Mouse (Mus musculus) 416B (cell line): ENCODE data around the gene Eif4enif1.
"Not testable (repeated sequence)": the region's sequence is repeated elsewhere in the genome, so short reads cannot be mapped to it uniquely, and the experiment has no call there.

Experiments used
- DNase-seq: peaks from one replicate; pipeline ENCODE4 v3.0.0; 2011; ENCODE audit warnings: low read depth

The Eif4enif1 gene

DNA sequence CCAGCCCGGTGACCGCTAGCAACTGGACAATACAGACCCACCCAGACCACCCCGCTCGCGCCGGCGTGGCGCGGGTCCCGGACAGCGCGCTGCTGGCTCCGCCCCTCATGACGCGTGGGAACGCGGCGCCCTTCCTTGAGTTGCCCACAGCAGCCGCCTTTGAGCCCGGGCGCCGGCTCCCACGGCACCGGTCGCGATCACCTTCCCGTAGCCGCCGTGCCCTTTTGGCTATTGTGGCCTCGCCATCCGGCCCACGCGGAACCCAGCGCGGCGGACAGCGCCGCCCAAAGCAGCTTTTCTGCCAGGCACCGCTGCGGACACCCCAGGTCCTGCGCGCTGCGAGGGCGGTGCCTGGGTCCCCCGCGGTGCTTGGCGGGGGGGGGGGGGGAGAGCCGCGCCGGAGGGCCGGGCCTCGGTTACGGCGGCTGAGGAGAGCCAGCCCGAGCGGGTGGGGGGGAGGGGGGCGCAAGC is at the start of gene Eif4enif1:
TSS of gene Eif4enif1 (plus strand) at position 162 of the 471 bp plus-strand sequence.
- DNase-seq, result peak; percentile 94

DNA sequence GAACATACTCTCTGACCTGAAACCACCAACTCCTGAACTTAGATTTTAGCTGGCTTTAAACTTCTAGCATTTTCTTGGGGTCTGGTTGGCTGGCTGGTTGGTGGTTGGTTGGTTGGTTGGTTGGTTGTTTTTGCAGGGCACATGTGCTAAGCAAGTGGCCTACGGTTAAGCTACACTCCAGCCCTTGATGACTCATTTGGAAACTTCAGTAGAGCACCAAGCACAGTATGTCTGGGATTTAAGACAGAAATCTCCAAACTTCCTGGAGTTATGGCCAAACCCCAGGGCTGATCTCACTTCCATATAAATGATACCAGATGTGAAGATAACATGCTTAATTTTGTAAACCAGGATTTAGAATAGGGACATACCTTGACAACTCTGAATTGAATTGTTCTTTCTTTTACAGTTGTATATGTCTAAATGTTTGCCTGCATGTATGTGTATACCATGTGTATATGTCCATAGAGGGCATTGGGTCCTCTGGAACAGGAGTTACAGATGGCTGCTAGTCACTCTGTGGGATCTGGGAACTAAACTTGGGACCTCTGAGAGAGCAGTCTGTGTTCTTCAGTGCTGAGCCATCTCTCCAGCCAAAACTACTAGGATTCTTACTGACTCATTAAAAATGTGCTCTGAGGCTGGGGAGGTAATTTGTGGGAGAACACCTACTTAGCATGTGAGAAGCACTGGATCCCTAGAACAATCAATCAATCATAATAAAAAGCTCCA is 48.4 kb upstream of the Eif4enif1 start:
- DNase-seq, result peak; percentile 36

DNA sequence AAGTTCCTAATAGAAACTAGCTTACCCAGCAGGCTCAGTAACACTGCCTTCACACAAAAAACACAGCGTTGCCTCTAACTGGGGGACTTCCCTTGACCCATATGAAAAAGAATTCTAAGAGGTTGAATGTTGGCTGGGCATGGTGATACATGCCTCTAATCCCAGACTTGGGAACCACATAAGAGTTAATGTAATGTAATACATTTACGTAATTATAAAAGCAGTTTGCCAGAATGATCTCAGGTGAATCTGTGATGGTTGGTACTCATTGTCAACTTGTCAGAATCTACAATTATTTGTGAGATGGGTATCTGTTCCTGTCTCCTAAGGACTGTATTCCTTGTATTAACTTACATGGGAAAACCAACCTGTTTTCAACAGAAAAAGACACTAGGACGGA is 45.2 kb upstream of the Eif4enif1 start:
- DNase-seq, result not testable (repeated sequence)

DNA sequence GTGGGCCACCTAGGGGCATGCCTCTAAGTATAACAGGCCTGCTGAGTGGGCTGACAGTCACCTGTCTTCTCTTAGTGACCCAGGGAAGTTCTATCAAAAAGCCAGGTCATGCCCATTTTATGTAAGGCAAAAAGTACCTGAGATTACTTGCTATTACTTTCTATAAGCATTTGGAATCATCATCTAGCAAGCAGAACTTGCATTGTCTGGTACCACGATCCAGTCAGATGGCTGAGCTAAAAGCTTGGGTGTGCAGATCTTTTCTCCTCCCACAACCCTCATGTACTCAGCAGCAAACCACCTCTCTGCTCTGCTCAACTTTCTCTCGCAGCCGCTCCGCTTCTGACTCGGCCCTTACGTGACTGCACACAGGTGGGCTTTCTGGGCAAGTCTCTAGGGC is 44.2 kb upstream of the Eif4enif1 start:
- peak; percentile 34 for DNase-seq

DNA sequence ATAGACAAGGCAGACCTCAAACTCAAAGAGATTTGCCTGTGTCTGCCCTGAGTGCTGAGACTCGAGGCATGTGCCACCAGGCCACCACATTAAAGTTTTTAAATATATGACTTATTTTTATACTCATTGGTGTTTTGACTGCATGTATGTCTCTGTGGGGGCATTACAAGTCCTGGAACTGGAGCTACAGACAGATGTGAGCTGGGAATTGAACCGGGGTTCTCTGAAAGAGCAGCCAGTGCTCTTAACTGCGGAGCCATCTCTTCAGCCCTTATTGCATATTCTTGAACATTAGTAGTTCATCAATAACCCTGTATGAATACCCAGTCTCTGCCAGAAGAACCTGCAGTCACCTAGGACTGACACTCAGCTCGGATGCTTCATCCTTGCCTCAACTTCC is 43.4 kb upstream of the Eif4enif1 start:
- not testable (repeated sequence) for DNase-seq

DNA sequence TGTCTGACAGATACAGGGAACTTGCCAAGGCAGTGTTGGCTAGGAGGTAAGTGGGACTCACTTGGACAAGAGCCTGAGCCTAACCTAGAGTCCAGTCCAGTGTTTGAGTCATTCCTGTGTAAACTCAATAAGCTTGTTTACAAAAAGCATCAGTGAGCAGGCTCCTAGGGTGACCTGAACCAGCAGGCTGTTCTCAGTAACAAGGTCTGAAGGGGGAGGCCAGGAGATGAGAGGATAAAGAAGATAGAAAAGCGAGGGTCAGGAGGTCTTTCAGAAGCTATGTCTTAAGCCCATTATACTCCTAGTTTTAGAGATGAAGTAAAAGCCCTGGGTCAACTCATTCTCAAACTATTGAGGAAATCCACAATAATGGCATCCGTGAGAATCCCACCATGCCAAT is 40.8 kb upstream of the Eif4enif1 start:
- not testable (repeated sequence) for DNase-seq

DNA sequence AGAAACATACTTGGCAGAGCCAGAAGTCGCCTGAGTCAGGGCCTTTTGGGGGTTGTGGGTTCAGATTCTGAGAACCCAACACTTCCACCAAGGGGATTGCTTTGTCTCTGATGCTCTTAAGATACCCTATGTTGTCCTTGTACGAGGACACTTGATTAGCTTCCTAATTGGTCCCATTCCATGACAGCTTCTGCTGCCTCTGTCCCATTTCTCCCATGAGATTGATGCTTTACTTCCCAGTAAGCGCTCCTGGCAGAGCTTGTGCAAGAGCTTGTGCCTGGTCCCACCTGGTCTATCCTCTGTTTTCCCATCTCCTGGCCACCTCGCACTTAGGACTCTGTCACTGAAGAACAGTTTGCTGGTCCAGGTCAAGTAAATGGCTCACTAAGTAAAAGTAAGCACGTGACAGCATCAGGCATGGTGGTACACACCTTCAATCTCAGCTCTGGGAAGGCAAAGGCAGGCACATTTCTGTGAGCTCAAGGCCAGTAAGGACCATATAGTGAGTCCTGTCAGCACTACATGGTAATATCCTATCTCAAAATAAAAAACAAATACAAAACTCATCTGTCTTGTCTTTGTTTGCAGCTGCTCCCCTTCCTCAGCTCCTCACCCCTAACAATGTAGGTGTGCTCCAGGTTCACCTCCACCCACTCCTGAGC is 39.8 kb upstream of the Eif4enif1 start:
- DNase-seq, result not testable (repeated sequence)

DNA sequence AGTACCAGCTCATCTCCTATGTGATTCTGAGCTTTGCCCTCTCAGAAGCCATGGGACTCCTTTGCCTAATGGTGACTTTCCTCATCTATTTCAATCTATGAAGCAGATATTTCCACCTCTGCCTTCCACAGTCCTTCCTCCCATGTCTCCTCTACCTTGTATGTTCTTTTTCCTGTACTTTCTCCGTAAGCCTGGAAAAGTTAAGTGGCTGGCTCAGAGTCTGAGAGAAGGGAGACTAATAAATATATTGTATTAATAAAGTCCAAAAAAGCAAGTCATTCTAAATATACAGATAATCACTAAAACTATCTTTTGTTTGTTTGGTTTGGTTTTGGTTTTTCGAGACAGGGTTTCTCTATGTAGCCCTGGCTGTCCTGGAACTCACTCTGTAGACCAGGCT is 39.1 kb upstream of the Eif4enif1 start:
- not testable (repeated sequence) for DNase-seq

DNA sequence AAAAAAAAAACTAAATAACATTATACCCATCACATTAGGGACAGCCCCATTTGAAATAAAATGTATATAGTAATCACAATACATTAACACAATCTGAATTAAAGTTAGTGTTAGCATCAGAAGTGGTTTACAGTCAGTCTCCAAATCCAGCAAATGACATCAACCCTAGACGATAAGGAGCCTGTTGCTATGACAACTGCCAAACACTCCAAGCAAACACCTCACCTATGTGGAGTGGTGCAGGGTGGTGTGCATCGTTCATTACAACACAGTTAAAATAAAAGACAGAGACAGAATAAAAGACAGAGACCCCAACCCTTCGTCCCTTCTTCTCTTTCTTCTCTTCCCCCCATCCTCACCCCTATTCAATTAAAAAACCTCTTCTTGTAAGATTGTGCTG is 38.5 kb upstream of the Eif4enif1 start:
- not testable (repeated sequence) for DNase-seq

DNA sequence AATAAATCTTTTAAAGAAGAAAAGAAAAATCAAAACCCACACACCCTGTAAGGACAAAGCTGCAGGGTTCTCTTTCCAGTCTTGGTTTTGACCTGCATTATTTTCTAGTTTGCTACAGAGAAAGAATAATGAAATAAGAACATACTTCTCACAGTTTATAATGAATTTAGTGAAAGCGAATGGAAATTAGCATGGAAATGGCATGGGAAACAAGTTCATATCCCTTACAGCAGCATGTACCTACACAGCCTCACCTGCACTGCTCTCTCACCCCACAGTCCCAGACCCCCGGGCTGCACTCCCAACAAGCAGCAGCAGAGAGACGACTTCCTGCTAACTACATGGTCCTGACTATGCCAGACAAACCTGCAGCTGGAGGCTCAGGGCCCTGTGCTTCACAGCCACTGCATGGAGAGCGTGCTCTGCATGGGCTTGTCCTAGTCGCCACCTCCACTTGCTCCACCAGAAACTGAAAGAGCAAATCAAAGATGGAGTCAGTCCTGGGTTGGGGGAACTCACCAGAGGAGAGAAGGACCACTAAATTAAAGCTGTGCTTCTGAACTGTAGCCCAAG is 36.9 kb upstream of the Eif4enif1 start:
- peak; percentile 34 for DNase-seq

DNA sequence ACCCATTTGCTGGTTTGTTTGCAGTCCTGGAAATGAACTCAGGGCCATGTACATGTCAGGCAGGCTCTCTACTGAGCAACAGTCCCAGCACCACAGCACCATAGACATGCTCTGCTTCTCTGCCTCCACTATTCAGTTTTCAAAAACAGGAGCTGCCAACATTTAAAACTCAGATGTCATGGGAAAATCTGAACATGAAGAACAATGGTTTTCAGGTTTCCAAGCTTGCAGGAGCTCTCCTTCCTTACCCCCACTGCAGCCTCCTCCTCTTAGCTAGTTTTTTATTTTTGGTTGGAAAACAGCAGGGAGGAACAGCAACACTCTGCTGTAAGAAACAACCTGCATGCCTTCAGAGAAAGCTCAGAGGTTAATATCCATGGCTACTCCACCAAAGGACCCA is 35.9 kb upstream of the Eif4enif1 start:
- not testable (repeated sequence) for DNase-seq

DNA sequence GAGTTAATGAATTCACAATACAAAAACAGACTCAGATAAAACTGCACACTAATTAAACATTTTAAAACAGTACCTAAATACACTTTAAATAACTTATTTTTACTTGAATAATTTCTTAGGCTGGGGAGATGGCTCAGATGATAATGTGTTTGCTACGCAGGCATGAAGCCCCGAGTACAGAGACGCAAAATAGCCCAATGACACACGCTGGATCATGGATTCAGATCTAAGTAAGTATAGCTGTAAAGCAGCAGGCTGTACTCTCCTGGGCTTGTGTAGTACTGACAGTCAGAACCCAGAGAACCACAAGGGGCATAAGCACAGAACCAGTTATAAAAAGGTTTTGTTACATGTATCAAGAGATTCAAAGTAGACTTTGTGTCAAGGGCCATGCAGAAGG is 35.1 kb upstream of the Eif4enif1 start:
- DNase-seq, result not testable (repeated sequence)

DNA sequence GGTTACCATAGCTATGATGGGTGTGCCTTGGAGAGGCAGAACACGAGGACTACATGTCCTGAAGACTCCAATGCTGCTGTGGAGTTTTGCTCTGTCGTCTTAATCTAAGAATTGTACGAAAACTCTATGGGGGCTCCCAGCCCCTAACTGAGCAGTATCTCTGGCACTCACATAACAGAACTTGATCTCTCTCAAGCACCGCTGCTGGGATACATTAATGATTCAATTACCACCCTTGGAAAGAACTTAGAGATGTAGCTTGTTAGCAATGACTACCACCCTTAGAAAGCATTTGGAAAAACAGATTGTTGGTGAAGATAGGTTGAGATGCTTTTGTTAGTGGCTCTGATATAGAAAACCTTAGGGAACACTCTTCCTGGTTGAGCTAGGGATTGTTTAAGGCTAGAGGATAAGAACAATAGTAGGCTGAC is 34.6 kb upstream of the Eif4enif1 start:
- peak; percentile 26 for DNase-seq

DNA sequence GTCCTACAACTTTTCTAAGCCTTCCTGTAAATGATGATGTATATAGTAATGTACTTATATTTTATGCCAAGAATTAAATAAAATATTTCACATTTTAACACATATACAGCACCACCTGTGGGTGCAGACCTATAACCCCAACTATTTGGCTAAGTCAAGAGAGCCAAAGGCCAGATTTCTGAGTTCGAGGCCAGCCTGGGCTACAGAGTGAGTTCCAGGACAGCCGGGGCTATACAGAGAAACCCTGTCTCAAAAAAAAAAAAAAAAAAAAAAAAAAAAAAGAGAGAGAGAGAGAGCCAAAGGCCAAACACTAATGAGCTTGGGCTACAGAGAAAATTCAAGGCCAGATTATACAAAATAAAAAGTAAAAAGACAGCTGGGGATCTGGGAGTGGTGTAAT is 33.1 kb upstream of the Eif4enif1 start:
- DNase-seq, result not testable (repeated sequence)

DNA sequence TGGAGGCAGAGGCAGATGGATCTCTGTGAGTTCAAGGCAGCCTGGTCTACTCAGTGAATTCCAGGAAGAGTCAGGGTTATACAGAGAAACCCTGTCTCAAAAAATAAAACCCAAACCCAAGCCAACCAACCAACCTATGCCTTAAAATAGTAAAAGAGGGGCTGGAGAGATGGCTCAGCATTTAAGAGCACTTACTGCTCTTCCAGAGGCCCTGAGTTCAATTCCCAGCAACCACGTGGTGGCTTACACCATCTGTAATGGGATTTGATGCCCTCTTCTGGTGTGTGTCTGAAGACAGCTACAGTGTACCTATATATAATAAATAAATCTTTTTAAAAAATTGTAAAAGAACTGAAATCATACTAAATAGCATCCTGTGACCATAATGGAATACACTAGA is 30.3 kb upstream of the Eif4enif1 start:
- DNase-seq, result not testable (repeated sequence)

DNA sequence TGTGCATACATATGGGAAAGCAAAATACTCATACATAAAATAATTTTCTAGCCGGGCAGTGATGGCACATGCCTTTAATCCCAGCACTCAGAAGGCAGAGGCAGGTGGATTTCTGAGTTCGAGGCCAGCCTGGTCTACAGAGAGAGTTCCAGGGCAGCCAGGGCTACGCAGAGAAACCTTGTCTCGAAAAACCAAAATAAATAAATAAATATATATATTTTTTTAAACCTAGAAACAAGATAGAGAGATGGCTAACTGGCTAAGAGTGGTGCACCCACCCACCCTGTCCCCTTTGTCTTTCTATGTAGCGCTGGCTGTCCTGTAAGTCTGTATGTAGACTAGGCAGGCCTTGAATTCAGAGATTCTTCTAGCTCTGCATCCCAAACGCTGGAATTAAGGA is 29.7 kb upstream of the Eif4enif1 start:
- not testable (repeated sequence) for DNase-seq

DNA sequence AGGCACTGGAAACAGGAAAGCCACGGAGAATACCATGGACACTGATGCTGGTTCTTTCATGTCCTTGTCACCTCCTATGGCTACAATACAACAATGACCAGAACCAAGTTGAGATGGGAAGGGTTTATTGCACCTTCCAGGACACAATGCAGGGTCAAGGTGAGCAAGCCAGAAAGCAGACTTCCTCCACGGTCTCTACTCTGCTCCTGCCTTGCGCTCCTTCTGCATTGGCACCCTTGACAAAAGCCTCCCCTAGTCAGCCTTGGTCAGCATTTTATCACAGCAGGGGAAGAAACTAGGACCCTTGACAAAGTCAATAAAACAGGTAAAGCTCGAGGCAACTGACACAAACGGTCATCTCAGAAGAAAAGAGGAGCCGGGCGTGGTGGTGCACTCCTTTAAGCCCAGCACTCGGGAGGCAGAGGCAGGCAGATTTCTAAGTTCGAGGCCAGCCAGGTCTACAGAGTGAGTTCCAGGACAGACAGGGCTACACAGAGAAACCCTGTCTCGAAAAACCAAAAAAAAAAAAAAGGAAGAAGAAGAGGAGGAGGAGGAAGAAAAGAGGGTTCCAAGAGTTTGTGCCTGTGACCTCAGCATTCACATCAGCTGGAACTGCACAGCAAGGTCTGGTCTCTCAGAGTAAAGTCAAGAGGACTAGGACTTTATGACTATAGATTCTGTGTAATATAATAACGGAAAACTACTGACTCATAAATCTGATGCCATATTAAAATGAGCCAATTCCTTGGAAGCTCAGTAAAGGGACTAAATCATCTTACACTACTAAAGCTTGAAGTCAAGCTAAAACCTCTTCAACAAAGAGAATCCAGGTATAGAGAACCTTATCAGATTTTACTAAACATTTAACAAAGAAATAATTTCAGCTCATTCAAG is 28.5 kb upstream of the Eif4enif1 start:
- DNase-seq, result peak; percentile 24

DNA sequence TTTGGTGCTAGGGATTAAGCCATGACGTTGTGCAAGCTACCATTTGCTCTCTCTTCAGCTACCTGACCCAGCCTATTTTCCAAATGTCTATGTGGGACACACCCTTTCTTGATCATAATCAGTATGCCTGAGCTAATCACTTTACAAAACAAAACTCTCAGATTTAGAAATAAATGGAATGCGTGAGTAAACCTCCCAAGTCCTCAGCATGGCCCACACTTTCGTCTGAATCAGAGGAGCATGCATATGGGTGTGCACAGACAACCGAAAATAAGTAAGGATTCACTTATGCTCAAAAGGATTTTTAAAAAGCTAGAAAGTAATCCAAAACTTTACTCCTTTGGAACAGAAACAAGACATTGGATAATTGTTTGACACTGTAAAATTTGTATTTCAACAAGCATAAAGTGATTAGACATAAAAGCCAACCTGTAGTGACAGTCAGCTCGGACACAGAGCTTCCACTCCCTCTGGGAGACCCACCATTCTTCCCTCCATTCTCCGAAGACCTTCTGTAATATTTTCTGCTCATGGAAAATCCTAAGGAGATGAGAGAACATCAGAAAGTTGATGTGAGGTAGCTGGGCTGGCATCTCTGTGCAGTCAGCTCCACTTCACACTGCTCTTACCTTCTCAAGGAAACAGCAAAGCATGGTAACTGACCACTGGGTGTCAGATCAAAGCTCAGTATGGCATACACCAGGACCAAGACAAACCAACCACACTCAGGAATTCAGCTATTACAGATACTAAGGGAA is 23.0 kb upstream of the Eif4enif1 start:
- peak; percentile 27 for DNase-seq

DNA sequence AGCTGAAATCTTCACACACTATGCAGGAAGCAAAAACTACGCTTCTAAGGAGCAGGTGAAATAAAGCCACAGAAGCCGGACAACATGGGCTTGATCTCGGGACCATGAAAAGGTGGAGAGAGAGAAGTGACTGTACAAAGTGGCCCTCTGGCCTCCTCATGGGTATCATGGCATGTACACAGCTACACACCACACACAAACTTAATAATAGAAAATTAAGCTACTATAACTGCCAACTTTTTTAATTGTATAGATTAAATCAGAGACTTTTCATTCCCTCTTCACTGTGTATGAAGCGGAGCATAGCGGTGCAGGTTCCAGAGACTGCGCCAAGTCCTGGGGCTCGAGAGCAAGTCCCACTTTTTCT is 22.5 kb upstream of the Eif4enif1 start:
- not testable (repeated sequence) for DNase-seq

DNA sequence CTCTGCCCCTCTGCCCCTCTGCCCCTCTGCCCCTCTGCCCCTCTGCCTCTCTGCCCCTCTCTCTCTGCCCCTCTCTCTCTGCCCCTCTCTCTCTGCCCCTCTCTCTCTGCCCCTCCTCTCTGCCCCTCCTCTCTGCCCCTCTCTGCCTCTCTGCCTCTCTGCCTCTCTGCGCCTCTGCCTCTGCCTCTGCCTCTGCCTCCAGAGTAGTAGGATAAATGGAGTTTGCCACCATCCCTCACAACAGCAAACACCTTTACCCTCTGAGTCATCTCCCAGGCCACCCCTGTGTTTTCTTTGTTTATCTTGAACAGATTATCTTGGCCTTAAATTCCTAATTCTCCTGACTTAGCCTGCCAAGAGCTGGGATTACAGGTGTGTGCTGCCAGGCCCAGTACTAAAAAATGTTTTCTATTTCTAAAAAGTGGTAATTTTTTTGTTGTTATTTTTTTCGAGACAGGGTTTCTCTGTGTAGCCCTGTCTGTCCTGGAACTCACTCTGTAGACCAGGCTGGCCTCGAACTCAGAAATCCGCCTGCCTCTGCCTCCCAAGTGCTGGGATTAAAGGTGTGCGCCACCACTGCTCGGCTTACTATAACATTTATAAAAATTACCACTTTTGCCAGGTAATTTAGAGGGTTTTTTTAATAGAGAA is 21.6 kb upstream of the Eif4enif1 start:
- DNase-seq, result not testable (repeated sequence)

DNA sequence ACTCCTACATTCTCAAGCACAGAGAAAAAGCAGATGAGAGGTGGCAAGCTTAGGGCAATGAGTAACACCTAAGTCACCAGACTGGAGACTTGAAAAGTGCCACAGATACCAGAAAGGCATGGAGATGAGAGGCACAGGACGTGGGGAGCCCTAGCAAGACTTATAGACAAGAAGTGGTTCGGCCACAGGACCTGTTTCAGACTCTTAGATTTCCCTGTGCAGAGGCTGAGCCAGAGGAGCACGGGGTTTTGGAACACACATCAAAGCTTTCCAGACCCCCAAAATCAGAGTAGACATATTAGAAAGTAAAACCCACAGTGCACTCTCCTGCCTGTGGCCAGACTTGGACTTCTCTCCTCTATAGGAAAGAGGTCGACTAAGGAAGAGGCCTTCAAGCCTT is 20.9 kb upstream of the Eif4enif1 start:
- DNase-seq, result peak; percentile 31
